Mouse (Mus musculus): ENCODE measurements at regions not wholly inside any gene's neighbourhood (a gene's known extent, or its start where the extent isn't known, plus 50 kb on each side); places are given as distances from the start of the nearest gene placed in this dataset.

DNA sequence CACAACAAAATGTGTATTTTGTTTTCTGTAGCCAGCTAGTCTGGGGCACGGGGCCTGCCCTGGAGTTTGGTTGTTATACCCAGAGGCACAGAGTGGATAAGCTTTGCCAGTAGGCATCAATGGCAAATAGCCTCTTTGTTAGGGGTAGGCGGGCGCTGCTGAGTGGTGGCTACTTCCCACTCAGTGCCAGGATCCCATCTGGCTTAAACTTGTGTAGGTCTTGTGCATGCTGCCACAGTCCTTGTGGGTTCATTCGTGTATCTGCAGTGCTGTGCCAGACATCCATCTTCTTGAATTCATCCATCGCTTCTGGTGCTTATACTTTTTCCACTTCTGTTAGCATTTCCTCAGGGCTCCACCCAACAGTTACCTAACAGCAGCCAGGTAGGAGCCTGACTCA lies 545.4 kb upstream of the Atp11b start:
- no peak for TF ChIP-seq CTCF (IDR thresholded peaks at IDR 0.05)
- TF ChIP-seq EP300 (IDR thresholded peaks at IDR 0.05): no peak

Measured in lung, postnatal 0 days (tissue).